Mouse (Mus musculus) brain, embryonic 18.5 days (tissue): ENCODE measurements at regions not wholly inside any gene's neighbourhood (a gene's known extent, or its start where the extent isn't known, plus 50 kb on each side); places are given as distances from the start of the nearest gene placed in this dataset.

Experiments
- DNase-seq: peaks from one replicate; pipeline ENCODE4 v3.0.0-alpha.2; 2012; ENCODE audit warnings: low read depth, low spot score

DNA sequence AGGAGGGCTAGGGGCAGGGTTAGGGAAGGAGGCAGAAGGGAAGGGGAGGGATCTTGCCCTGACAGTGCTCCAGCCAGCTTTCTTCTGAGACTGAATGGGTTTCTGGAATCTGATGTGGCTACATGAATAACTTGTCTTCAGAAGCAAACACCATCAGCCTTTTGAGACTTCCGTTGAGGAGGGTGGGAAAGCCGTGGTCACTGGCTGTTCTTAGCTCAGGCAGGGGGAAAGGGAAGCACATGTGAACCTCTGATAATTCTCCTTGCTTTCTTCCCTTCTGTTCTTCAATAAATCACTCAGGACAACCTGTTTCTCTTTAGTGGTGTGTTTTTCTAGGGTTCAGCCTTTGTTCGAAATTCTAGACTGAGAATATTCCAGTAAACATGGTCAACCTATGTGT, 148.9 kb downstream of the Bcl11a start:
- no peak for DNase-seq

DNA sequence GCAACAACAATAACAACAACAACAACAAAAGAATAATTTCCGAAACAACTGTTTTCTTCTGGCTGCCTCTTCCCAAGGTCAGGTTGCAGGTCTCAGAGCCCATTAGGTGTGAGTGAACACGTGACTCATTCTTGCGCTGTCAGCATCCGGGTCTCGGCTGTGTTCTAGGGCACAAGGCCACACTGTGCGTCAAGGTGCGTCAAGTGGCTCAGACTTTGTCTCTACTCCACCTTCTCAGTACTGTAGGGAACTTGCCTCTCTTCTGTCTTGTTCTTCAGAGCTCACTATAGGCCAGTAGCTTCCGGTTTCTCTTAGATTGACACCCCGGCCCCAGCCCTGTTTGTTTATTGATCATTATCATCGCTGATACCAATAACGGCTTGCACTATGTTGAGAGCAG, 155.5 kb downstream of the Bcl11a start:
- DNase-seq, result no peak

DNA sequence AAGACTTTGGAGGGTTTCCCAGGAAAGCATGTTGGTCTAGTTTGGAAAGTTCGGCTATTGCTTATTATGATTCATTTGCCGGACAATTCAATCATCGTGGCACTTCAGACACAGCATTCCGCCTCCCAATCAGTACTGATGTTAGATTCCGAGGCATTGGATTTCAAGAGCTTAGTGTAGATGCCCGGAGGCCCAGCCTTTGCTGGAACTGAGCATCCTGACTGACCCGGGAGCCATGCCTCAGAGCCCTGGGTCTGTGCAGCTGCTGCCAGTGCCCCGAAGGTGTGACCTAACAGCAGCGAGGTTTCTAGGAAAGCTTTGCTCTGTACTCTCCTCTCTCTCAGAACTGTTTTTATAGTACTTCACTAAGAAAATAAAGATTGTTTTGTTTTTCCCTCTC, 156.0 kb downstream of the Bcl11a start:
- no peak for DNase-seq

DNA sequence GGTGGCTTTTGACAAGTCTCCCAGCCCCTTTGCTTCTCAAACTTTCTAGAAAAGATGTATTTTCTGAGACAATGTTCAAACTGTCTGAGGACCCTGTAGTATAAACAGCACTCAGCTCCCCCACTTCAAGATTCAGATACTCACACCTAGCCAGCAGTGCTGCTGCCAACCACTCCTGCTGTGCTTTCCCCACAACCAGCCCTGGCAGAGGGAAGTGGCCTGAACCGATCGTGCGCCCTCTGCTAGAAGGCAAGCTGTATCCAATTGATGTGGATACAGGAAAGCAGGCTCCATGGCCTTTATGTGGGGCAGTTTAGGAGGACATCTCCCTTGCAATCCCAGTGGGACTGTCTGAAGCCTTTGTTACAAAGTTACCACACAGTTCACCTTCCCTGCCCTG, 156.6 kb downstream of the Bcl11a start:
- no peak for DNase-seq

DNA sequence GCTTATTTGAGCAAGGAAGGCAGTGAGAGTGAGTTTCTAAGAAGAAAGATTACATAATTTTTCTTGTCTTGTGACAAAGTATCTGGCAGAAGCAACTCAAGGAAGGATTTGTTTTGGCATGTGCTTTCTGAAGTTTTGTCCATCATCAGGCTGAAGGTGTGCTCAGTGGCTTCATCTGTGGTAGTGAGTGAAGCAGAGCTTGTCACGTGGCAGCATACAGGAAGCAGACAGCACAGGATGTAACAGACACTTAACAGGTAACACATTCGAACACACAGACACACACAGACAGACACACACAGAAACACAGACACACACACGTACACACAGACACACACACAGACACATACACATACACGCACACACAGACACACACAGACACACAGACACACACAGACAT, 157.5 kb downstream of the Bcl11a start:
- DNase-seq, result no peak

DNA sequence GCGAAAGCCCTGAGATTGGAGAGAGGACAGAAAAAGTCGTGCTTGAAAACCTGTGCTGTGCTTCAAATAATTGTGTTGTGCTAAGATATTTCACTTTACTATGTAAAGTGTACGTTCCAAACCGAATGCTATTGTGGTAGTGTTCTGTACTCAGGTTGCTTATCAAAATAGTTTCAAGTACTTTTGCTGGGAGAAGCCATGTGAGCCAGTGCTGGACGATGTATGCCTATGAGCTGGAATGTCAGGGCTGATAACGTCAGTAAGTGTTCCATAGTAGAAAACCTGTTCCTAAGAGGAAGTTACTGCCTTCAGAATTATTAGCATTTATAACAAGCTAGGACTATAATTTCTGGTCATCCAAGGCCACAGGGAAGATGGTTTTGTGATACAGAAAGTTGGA, 161.8 kb downstream of the Bcl11a start:
- DNase-seq, result no peak

DNA sequence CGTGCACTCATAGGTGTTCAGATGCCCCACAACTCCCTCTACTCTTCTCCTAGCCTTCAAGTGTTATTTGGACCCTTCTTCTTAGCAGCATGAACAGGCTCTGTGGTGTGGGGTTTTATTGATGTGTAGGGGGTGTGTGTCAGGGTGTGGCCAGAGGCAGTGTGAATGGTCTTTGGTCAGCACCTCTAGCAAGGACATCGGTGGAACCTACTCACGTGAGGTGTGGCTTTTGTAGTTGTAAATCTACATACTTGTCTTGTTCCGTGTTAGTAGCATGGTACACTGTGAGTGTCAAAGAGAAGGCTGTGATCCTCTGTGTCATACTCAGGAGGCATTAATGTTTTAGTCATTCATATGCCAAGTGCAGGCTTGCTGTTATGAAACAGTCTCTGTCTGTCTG, 164.2 kb downstream of the Bcl11a start:
- DNase-seq, result no peak

DNA sequence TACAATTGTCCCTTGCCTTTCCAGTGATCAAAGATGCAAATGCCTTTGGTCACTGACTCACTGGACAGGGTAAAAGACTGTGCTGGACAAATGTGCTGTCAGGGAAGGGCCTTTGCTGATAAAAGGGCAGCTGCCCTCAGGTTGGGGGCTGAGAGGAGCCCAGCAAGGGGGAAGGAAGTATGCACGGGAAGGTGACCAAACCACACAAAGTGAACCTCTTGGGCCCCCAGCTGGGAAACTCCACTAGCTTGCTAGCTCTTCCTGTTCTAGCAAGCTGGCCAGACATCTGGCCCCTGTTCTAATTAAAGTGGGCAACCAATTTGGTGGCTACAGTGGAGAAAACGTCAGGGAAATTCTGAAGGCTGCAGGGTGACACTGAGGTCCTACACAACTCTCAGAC, 165.0 kb downstream of the Bcl11a start:
- DNase-seq, result no peak

DNA sequence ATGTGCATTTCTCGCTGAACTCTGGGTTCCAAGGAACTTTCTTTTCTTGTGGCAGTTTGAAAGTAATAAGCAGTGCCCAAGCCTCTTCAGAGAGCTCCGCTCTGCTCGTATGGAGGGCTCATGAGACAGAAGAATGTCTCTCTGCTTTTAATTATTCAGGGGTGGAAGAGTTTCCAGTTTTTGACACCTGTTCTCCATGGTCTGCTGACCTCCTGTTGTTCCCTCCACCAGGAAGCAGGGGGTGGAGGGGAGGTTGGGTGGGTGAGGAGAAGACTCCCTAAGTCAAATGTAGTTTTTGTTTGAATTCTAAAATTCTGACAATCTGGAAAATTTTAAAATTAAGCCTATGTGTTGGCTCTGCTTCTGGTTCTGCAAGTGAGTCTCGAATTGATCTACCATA, 167.5 kb downstream of the Bcl11a start:
- no peak for DNase-seq

DNA sequence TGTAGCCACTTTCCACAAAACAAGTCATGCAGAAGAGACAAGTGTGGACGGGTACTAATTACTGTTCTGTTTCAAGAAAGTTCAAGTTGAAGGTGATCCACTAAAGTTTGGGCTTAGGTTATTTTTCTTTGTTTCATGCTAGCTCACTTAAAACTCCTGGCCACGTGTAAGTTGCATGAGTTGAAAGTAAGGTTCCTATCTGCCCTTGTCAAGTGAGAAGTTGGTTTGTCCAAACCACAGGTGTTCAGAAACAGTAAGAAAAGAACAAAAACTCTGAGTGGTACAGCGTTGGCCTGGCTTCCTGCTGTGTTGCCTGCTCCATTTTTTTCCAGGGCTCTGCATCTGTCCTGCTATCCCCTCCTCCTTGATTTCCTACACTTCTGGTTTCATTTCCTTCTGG, 168.5 kb downstream of the Bcl11a start:
- no peak for DNase-seq

DNA sequence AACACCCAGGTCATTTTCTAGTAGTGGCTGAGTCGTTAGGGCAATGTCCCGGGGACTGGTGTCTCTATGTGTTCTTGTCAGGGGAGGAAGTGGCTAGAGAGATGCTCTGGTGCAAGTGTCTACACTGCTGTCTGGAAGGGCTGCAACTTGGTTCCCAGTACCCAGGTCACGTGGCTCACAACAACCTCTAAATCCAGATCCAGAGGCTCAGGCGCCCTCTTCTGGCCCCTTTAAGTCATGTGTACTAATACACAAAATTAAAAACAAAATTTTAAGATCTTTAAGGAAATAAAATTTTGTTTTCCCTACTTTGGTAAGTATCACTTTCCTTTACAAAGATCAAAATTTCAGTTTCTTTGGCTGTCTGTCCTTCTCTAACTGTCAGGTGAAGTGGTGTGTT, 169.4 kb downstream of the Bcl11a start:
- DNase-seq, result no peak

DNA sequence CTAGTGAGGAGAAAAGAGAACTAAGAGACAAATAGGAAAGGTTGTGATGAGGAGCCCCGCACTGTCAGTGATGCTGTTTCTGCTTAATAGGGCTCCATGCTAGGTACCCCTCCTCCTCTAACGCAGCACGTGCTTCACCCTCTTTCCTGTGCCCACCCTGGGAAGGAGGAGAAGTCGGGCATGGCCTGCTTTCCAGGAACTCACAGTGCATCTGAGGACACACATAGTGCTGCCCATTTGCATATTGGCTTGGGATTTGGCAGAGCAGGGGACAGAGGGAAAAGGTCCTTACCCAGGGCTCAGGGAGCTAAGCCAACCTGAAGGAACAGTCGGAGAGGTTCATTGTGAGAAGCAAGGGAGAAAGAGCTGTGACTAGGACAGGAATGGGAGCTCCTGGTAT, 173.7 kb downstream of the Bcl11a start:
- no peak for DNase-seq

DNA sequence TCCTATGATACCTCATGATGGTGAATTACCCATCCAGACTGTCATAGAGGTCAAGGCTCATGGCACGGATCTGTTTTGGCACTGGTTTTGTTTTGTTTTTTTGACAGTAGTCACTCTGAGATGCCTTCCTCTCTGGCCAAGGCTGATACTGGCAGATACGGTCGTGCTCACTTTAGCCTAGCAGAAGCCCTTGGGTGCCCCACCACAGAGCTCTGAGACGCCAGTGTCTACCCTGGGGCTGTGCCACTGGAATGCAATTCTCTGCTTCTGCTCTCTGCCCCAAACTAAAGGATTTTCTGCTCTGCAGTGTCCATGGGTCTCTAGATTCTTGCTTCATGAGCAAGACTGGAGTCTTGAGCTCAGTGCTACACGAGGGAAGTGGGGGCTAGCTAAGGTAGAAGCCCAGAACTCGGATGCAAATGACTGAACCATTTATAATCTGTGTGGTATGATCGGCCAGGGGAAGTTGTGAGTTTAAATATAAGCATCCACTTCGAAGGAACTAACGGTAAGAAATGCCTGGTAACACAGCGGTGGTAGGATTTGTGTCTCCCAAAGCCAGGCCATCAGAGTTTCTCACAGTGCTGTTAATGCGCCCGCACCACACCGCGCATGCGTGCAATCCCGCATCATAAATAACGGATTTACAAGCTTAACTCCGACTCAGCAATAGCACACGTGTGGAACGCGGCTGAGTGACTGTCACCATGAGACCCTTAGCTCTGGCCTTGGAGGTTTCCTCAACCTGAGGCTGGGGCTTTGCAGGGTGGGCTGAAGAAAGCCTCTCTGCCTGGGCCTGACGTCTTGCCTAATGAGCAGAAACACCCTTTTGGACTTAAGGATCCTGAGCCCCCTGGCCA, 177.6 kb downstream of the Bcl11a start:
- DNase-seq, result no peak

DNA sequence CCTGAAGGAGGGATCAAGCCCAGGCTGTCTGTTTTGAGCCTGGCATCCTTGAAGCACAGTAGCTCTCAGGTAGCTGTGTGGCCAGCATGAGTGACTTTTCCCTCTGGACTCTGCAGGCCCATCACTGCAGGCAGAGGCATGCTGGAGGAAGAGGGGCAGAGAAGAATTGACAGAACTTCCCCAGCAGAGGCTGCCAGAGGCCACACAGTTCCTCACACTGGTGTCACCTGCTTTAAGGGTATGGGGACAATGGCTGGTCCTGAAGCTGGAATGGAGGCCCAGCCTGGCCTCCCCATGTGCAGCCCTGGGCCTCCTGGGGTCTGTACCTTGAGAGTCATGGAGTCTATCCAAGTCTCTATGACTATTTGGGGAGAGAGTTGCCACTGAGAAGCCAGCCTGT, 179.9 kb downstream of the Bcl11a start:
- DNase-seq, result no peak

DNA sequence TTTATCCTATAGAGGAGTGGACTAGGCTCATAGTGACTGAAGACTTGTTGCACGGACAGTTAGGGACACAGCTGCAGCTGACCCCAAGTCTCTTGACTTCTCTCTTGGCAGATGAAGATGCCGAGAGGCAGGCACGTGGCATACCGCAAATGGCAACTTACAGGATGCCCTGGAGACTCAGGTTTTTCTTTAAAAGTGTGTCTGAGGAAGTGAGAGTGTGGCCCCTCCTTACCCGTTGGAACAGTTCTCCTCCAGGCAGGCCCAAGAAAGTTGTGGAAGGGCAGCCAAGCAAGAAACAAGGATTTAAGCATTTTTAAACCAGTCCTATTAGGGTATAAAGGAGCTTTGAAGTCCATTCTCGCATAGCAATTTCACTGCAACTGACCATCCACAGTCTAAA, 180.5 kb downstream of the Bcl11a start:
- no peak for DNase-seq

DNA sequence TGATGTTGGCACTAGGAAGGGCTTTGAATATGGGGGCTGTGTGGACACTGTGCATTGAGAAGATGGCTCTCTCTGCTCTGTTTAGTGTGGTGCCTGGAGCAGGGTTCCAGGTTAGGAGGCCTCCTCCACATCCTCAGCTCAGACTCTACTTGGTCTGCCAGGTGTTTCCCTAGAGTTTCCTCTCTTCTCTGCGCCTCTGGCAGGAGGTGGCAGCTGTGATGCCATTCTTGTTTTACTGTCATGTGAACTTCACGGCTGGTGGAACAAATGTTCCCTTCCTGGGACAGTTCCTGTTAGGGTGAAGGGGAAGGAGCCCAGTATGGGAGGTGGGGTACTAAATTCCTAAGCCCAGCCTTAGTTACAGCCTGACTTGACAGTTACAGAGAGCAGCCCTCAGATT, 181.8 kb downstream of the Bcl11a start:
- DNase-seq, result no peak

DNA sequence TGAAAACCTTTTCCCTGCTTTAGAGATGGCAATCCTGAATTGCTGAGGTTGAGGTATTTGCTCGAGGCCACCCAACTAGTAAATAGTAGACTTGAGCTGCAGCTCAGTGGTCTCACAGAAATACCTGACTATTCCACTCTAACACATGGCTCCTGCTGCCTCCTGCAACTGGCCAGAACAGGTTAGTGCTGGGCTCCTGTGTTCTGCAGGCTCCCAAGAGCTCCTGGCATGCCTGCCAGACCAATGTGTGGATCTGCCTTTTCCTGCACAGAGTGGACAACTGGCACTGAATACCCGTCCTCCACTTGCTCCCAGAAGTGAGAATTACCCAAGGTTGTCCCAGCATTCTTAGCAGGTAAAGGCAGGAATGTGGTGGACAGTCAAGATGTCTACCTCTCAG, 191.2 kb downstream of the Bcl11a start:
- no peak for DNase-seq

DNA sequence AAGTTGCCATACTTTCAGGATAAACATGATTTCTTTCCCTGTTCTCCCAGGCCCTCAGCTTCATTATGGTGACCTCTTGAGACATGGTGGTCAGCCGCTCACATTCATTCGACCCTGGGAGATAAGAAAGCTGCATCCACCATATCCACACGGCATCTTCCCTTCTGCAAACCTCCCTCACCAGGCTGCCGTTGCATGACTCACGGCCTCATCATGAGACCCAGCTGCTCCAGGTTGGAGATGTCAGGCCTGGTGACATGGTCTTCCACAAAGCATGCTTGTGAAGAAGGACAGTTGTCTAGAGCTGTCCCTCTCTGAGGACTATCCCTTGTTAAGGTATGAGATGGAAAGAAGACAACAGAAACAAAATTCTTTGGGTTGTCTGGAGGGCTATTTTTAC, 203.8 kb downstream of the Bcl11a start:
- DNase-seq, result no peak

DNA sequence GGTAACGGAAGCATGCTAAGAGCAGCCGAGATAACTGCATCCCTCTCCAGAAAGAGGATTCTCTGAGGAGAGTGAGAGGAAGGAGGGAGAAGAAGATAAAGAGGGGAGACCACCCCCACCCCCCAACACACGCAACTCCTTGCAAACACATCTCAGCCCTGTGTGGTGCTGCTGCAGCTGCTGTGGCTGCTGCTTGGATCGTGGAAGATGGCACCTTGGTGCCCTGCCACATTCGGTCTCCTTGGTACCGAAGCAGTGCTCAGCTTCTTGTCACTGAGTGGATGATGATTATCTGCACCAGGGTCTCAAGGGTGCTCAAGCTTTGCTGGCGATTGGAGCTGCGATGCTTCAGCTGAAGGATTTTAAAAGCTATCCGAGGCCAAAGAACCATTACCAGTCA, 204.7 kb downstream of the Bcl11a start:
- DNase-seq, result no peak

DNA sequence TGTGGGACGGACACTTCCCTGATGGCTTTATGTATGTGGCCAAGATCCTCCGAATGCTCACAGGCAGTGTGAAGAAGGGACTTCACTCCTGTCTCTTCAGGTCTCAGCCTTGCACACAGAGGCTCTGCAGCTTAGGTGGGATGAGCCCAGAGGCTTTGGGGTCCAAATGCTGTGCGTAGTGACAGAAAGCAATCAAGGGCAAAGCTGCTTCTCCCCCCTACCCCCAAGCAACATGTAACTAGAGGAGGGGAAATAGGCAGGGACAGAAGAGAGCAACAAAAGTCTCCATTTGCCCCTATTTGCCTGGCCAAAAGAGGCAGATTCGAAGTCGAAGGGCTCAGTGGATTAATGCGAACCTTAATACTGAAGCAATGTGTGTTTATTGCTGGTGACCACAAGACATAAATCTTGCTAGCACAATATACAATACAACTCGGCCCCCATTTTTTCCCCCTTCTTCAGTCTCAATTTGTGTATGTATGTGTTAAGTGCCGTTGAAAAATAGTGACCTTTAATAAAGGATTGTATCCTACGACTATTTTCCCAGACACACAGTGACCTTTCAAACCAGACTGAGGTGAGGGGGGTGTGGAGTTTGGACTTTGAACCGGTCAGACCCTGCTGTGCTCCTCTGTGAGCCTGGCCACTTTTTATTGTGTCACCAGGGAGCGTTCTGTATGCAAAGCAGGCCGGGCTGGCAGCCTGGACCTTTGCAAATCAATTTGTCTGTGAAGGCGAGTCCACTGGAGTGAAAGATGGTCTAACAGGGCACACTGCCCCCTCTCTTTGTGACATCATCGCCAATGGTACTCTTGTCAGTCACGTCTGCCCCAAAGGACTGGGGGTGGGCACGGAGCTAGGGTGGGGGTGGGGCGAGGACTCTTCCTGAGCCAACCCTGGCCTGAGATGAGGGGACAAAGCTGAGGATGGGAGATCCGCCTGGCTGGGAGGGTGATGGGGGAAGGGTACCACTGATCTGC, 208.6 kb downstream of the Bcl11a start:
- DNase-seq, result no peak

DNA sequence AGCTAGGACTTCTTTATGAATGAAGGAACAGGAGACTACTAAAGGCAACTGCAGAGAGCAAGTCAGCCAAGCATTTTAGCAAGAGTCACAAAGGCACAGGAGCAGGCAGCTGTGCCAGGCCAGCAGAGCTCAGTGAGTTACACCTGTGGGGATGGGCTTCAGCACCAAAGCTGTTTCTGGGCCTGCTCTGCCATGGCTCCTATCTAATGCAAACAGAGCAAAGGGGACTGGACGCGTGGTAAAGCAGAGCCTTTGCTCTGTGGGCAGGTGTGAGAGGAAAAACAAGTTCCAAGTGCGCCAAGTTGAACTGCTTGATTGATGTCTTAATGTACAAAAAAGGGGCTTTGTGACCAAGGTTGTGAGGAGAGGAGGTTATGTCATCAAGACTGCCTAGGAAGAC, 215.4 kb downstream of the Bcl11a start:
- no peak for DNase-seq

DNA sequence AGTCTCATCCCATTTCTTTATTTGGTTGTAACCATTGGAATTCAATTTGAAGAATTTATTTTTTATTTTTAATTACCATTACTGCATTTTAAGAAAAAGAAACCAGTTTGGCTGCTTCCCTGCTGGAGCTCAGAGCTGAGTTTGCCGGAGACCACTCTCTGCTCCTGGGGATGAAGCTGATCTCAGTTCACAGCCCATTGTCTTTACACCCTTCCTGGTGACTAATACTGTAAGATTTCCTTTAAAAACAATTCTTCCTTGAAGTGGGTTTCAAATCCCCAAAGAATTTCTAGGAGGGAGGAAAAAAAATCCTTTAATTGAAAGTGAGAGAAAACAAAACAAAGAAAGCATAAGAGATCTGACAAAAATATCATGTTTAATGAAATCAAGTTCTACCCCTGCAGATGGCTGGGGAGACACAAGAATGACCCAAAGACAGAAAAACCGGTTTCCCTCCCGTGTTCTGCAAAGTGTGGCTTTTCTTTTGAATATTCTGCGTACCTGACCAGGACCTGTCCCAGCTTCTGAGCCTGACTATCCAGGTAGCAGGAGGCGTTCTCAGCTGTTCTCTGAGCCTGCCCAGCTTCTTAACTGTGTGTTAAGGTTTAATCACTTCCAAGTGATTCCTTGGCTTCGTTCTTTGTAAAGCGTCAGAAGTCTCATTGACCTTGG, 216.1 kb downstream of the Bcl11a start:
- no peak for DNase-seq
